Mouse (Mus musculus) heart, postnatal 0 days (tissue): ENCODE measurements at regions not wholly inside any gene's neighbourhood (a gene's known extent, or its start where the extent isn't known, plus 50 kb on each side); places are given as distances from the start of the nearest gene placed in this dataset.

Experiments
- ATAC-seq: fragments of 200-750 bp; cut with Nextera tagmentation; 2 replicates; pipeline ENCODE4 v1.8.0; 2017; ENCODE audit warnings: low read depth, moderate number of reproducible peaks, moderate library complexity; ENCODE audit not compliant: insufficient read depth
- DNase-seq: peaks from one replicate; pipeline ENCODE4 v3.0.0-alpha.2; 2016; ENCODE audit warnings: low spot score
- H3K27ac ChIP-seq: fragments of 300-500 bp; sonication (generic); 2 replicates; pipeline ENCODE4 v1.5.1; 2014; ENCODE audit warnings: low read depth, mild to moderate bottlenecking
- H3K27me3 ChIP-seq: fragments of 300-500 bp; sonication (generic); 2 replicates; pipeline ENCODE4 v1.6.1; 2014; ENCODE audit warnings: low read length, mixed read lengths; ENCODE audit not compliant: control insufficient read depth, insufficient read depth
- H3K36me3 ChIP-seq: fragments of 300-500 bp; sonication (generic); replicated peaks from 2 replicates; pipeline ENCODE4 v1.6.1; 2014; ENCODE audit warnings: low read length, mixed read lengths; ENCODE audit not compliant: control insufficient read depth, insufficient read depth
- H3K4me1 ChIP-seq: fragments of 300-500 bp; sonication (generic); 2 replicates; pipeline ENCODE4 v1.6.1; 2014; ENCODE audit warnings: antibody characterized with exemption; ENCODE audit not compliant: control insufficient read depth, insufficient read depth
- H3K4me2 ChIP-seq: fragments of 300-500 bp; sonication (generic); 2 replicates; pipeline ENCODE4 v1.6.1; 2014; ENCODE audit warnings: low read depth, mild to moderate bottlenecking, low read length, moderate library complexity
- H3K4me3 ChIP-seq: fragments of 300-500 bp; sonication (generic); 2 replicates; pipeline ENCODE4 v1.5.1; 2014; ENCODE audit warnings: low read depth, low read length
- H3K9ac ChIP-seq: fragments of 300-500 bp; sonication (generic); replicated peaks from 2 replicates; pipeline ENCODE4 v1.6.1; 2014; ENCODE audit warnings: low read depth, low read length, mixed read lengths
- H3K9me3 ChIP-seq: fragments of 300-500 bp; sonication (generic); replicated peaks from 2 replicates; pipeline ENCODE4 v1.6.1; 2016; ENCODE audit warnings: low read length; ENCODE audit not compliant: control insufficient read depth
- CTCF ChIP-seq: IDR thresholded peaks from 2 replicates; pipeline ENCODE4 v1.5.1; 2016; ENCODE audit warnings: antibody characterized with exemption, control low read depth, low read depth
- EP300 ChIP-seq: IDR thresholded peaks from 2 replicates; pipeline ENCODE4 v1.6.1; 2016; ENCODE audit warnings: antibody characterized with exemption, low read depth
- WGBS: fragments of 180-500 bp; shearing (Covaris S2); extraction: QIAGEN DNeasy Blood & Tissue Kit; methylation state at CpG from one replicate; pipeline ENCODE4 v1.1.7; 2014; 5-methylcytosine and 5-hydroxymethylcytosine counted together

DNA sequence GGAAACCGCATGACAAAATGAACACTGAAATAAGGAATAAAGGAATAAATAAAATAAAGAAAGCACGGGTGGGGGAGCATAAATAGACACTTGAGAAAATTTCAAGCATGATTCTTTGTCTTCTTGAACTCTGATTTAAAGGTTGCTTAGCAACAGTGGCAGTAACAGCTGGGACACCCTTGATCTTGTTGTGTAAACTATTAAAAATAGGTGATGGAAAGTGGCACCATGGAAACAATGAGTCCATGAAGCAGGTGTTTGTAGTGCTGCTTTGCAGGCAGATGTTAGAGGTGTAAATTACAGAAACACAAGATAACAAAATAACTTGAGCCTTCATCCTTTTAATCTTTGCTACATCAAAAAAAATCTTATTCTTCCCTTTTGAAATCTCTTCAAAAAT, 688.2 kb upstream of the Gje1 start:
- H3K4me1 ChIP-seq, result no peaks in the 10 kb centered on the region
- 47% methylated on average over 2 of the region's 2 CpGs for WGBS
- no peak for ATAC-seq
- no peak overlapping the region for H3K9ac ChIP-seq
- no peaks in the 10 kb centered on the region for H3K27me3 ChIP-seq
- no peak overlapping the region for H3K4me2 ChIP-seq
- no peak overlapping the region for H3K4me3 ChIP-seq
- H3K9me3 ChIP-seq, result no peaks in the 10 kb centered on the region
- TF ChIP-seq EP300 (no peak), CTCF (no peak)
- no peaks in the 10 kb centered on the region for H3K36me3 ChIP-seq
- DNase-seq, result no peak
- H3K27ac ChIP-seq, result no peak overlapping the region

DNA sequence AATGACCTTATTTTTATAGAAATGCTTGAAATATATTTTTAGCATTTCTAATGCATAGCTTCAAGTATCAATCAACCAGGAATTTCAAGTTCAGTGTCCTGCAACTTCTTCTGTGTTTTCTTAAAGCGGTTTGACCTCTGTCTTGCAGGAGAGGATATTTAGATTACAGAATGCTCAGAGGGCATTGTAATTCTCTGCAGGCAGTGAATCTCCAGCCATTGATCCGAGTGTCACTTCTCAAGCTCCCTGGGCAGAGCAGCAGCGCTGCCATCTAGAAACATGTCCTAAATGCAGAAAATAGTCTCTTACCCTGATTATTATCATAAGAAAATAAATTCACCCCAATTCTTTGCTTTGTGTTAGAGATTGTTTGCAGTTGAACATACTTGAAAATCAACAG, 687.7 kb upstream of the Gje1 start:
- Histone ChIP-seq H3K9me3 (no peaks in the 10 kb centered on the region), H3K9ac (no peak overlapping the region), H3K36me3 (no peaks in the 10 kb centered on the region), H3K4me1 (no peaks in the 10 kb centered on the region), H3K27ac (no peak overlapping the region), H3K4me2 (no peak overlapping the region), H3K27me3 (no peaks in the 10 kb centered on the region), H3K4me3 (no peak overlapping the region)
- WGBS, result 49% methylated on average over 3 of the region's 3 CpGs
- DNase-seq (no peak), ATAC-seq (no peak)
- TF ChIP-seq EP300, result no peak
- no peak for TF ChIP-seq CTCF

DNA sequence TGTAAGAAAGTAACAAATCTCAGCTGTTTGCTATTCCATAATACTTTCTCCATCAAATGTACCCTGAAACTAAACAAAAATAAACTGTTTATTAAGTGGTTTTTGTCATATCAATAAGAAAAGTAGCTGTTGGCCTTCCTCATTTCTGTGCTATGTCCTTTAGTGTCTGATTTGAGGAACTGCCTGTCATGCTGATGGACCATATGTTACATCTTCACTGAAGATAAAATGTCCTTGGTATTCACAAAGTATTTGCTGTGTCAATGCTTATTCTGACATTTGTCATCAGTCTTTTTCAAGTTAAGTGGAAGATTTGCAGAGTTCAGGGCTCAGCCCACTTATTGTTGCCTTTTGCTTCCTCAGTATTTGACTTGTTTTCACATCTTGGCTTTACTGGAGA, 682.0 kb upstream of the Gje1 start:
- no peak for ATAC-seq
- Histone ChIP-seq H3K36me3 (no peaks in the 10 kb centered on the region), H3K9ac (no peak overlapping the region), H3K9me3 (no peaks in the 10 kb centered on the region), H3K4me3 (no peak overlapping the region), H3K27ac (no peak overlapping the region), H3K27me3 (no peaks in the 10 kb centered on the region), H3K4me1 (no peaks in the 10 kb centered on the region), H3K4me2 (no peak overlapping the region)
- TF ChIP-seq EP300, result no peak
- TF ChIP-seq CTCF, result no peak
- DNase-seq, result no peak

DNA sequence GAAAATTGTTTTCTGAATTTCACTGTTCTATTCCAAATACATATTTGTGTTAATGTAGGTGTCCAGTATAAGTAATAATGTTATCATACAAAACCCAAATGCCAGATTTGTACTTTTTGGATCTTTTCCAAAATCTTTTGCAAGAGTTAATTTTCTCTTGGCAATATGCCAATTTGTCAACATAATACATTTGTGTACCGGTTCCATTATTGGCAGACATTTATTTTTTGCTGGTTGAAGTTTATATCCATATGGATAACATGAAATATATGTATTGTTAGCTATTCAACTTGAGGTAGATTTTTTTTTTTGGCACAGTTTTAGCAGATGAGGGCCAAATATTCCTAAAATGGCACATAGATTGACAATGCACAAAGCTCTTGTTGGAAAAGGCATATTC, 679.1 kb upstream of the Gje1 start:
- WGBS, result 43% methylated on average over 1 of the region's 1 CpGs
- DNase-seq (no peak), ATAC-seq (no peak)
- Histone ChIP-seq H3K4me3 (no peak overlapping the region), H3K9ac (no peak overlapping the region), H3K27ac (no peak overlapping the region), H3K27me3 (no peaks in the 10 kb centered on the region), H3K4me2 (no peak overlapping the region), H3K36me3 (no peaks in the 10 kb centered on the region), H3K4me1 (no peaks in the 10 kb centered on the region), H3K9me3 (no peaks in the 10 kb centered on the region)
- TF ChIP-seq CTCF (no peak), EP300 (no peak)

- no peak overlapping the region for H3K9ac ChIP-seq
- no peak overlapping the region for H3K4me3 ChIP-seq
- ATAC-seq (no peak), DNase-seq (no peak)
- no peak overlapping the region for H3K4me2 ChIP-seq
- H3K27ac ChIP-seq, result no peak overlapping the region
- no peaks in the 10 kb centered on the region for H3K4me1 ChIP-seq
- no peaks in the 10 kb centered on the region for H3K9me3 ChIP-seq
- no peaks in the 10 kb centered on the region for H3K27me3 ChIP-seq
- 50% methylated on average over 2 of the region's 2 CpGs for WGBS
- TF ChIP-seq CTCF, result no peak
- no peaks in the 10 kb centered on the region for H3K36me3 ChIP-seq
Observed at GRCm38 (mm10) chr10:15395295-15395694, 677.3 kb upstream of the Gje1 start.

GRCm38 (mm10) chr10:15392027-15392816, 674.2 kb upstream of the Gje1 start:
- Histone ChIP-seq H3K4me1 (no peaks in the 10 kb centered on the region), H3K9me3 (no peaks in the 10 kb centered on the region), H3K9ac (no peak overlapping the region), H3K27me3 (no peaks in the 10 kb centered on the region), H3K4me3 (no peak overlapping the region), H3K4me2 (no peak overlapping the region), H3K36me3 (no peaks in the 10 kb centered on the region), H3K27ac (no peak overlapping the region)
- ATAC-seq (no peak), DNase-seq (no peak)
- TF ChIP-seq CTCF, result no peak
- no peak for TF ChIP-seq EP300
- WGBS, result 36% methylated on average over 5 of the region's 5 CpGs
